ENCODE assay signal across 19 mouse cellular contexts in the genomic region with DNA sequence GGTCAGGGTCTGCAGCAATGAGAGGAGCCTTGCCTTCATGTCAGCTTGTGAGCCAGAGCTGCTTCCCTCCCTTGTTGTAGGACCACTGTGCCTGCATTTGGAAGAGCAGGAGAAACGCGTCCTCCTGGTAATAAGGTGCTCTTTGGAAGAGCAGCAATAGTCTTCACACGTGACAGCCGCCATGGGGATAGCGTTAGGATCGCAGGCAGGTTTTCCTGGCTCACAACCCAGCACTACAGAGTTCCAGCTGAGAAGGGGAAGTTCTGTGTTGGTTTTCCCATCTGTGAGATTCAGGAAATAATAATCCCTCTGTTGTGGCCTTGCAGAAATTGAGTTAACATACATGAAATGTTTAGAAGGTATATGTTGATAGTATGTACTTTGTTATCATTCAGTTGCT.
A peak's percentile ranks its signal among the peaks of the same experiment; 100 is the strongest.
DNase-seq lines count a peak whose midpoint lies in the region; ATAC-seq and TF ChIP-seq lines count a peak whose summit lies in the region.
"Had no signal": no experiment of that assay in that cellular context is flagged by ENCODE, and none has a peak within 500 bp of the region (broad histone marks: within the 10 kb centered on the region; RNA-seq: fewer than 3 reads in every experiment).

No protein-coding gene starts in this region.

- ATAC-seq in stomach, postnatal 0 days (ENCODE audit: low FRiP score, low TSS enrichment), result no peak
- ATAC-seq: midbrain, embryonic 13.5 days had no signal

- no peak overlapping the region for H3K4me2 ChIP-seq in stomach, postnatal 0 days (replicated peaks; ENCODE audit: low read depth)
- H3K4me2 ChIP-seq: embryonic facial prominence, embryonic 13.5 days; limb, embryonic 15.5 days; liver, embryonic 15.5 days; midbrain, embryonic 13.5 days had no signal

- peak overlapping the region; percentile 42; the same call in 1 of the 2 replicates for H3K27ac ChIP-seq in left cerebral cortex, adult 2 months
- no peak overlapping the region for H3K27ac ChIP-seq in stomach, postnatal 0 days (replicated peaks)
- H3K27ac ChIP-seq: embryonic facial prominence, embryonic 13.5 days; kidney, postnatal 0 days; limb, embryonic 15.5 days; liver, embryonic 15.5 days; midbrain, embryonic 13.5 days had no signal

- no peak for DNase-seq in left cerebral cortex, adult 2 months (ENCODE audit: extremely low spot score in 1 of 2, low spot score in 2 of 2)
- no peak for DNase-seq in left cerebral cortex, postnatal 25 days (ENCODE audit: low spot score in 2 of 2)
- peak; percentile 63 for DNase-seq in cerebellum, adult 11-12 months
- DNase-seq in cerebellum, adult 9-10 months, result peak; percentile 80
- DNase-seq in stomach, postnatal 0 days (ENCODE audit: low spot score), result peak; percentile 5
- DNase-seq in adrenal gland, adult 18-20 months (ENCODE audit: low spot score in 2 of 2), result no peak
- no peak for DNase-seq in frontal cortex, postnatal 25 days (ENCODE audit: low spot score in 2 of 2)
- DNase-seq: adrenal gland, postnatal 14 days; heart, adult 18-20 months; kidney, adult 11 months; layer of hippocampus, postnatal 36 days; spleen, adult 18-20 months; thymus, adult 2 months had no signal

- intact Hi-C loops in left cerebral cortex, adult 2 months (cut with DNase I), result no loop called here
- intact Hi-C loops in left cerebral cortex, postnatal 25 days (cut with DNase I), result no loop called here

- TF ChIP-seq EP300 in stomach, postnatal 0 days (optimal IDR thresholded peaks at IDR 0.05), result no peak

- no peaks in the 10 kb centered on the region for H3K27me3 ChIP-seq in stomach, postnatal 0 days (ENCODE audit: control insufficient read depth, insufficient read depth, low read length)
- H3K27me3 ChIP-seq: embryonic facial prominence, embryonic 13.5 days; limb, embryonic 15.5 days; liver, embryonic 15.5 days; midbrain, embryonic 13.5 days had no signal

- no peak overlapping the region for H3K4me3 ChIP-seq in left cerebral cortex, adult 2 months
- H3K4me3 ChIP-seq in stomach, postnatal 0 days (ENCODE audit: low read depth, low read length), result no peak overlapping the region
- H3K4me3 ChIP-seq: embryonic facial prominence, embryonic 13.5 days; limb, embryonic 15.5 days; liver, embryonic 15.5 days; midbrain, embryonic 13.5 days; myocyte had no signal

- H3K4me1 ChIP-seq in stomach, postnatal 0 days (replicated peaks; ENCODE audit: control insufficient read depth, insufficient read depth), result 0 out of 2 replicates have a peak, but pooled peaks cover 4% of the 10 kb centered on the region
- H3K4me1 ChIP-seq: liver, embryonic 15.5 days had no signal

- H3K9ac ChIP-seq in stomach, postnatal 0 days (ENCODE audit: low read length), result no peak overlapping the region
- H3K9ac ChIP-seq: embryonic facial prominence, embryonic 13.5 days; limb, embryonic 15.5 days; liver, embryonic 15.5 days; midbrain, embryonic 13.5 days had no signal

- 88% methylated on average over 6 of the region's 6 CpGs for WGBS in stomach, postnatal 0 days

- no peaks in the 10 kb centered on the region for H3K36me3 ChIP-seq in stomach, postnatal 0 days (ENCODE audit: control insufficient read depth, insufficient read depth, low read length)
- H3K36me3 ChIP-seq: liver, embryonic 15.5 days; midbrain, embryonic 13.5 days had no signal

- H3K9me3 ChIP-seq in stomach, postnatal 0 days (ENCODE audit: control insufficient read depth, low read length), result no peaks in the 10 kb centered on the region
- H3K9me3 ChIP-seq: embryonic facial prominence, embryonic 13.5 days; limb, embryonic 15.5 days; liver, embryonic 15.5 days; midbrain, embryonic 13.5 days had no signal

- no peak for TF ChIP-seq CTCF in left cerebral cortex, adult 2 months (IDR thresholded peaks at IDR 0.05)
- TF ChIP-seq CTCF in stomach, postnatal 0 days (IDR thresholded peaks at IDR 0.05; ENCODE audit: low read depth), result no peak

Comparison
In these comparisons a context has a peak if more than half of its experiments do, and no peak if none do; other contexts are left out.
1. DNase-seq: peak in cerebellum, adult 11-12 months (single experiment), cerebellum, adult 9-10 months (single experiment) and stomach, postnatal 0 days (single experiment); none in left cerebral cortex, adult 2 months (0 of 2), left cerebral cortex, postnatal 25 days (0 of 2), adrenal gland, adult 18-20 months (0 of 2) and frontal cortex, postnatal 25 days (0 of 2).